In the genomic region with DNA sequence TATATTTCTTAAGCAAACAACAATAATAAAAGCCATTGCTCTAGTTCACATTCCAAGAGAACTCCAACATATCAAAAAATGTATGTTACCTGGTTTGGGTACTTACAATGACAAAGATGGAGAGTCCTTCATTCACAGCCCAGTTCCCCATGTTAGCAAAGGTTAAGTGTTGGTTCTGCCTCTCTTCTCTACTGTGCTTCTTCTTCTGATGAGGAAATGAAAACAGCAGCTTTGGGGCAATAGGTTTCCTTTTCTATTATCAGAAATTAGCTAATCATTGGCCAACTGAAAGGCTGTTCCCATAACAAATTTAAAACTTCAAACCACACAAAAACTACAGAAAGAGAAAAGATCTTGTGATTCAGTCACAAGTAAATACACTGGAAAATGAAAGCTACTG, we compare ENCODE assay signal across 1 mouse cellular context.
TF ChIP-seq lines count a peak whose summit lies in the region.

No protein-coding gene starts in this region.

TF ChIP-seq in CH12.LX, 34 proteins besides CTCF, POLR2A, EP300 and RAD21 (continued from another document):
- TF ChIP-seq TBP (conservative IDR thresholded peaks at IDR 0.05; ENCODE audit: low read depth, low read length) (peak; percentile 71), PAX5 (IDR thresholded peaks at IDR 0.05; ENCODE audit: low read length) (no peak), NRF1 (IDR thresholded peaks at IDR 0.05; ENCODE audit: low read depth, low read length) (no peak), TCF12 (IDR thresholded peaks at IDR 0.05; ENCODE audit: low read depth, low read length) (no peak; the same call in 1 of the 2 replicates), RCOR1 (conservative IDR thresholded peaks at IDR 0.05; ENCODE audit: low read depth, low read length) (no peak)
TF ChIP-seq in CH12.LX: peak in this region for 5.
